Mouse (Mus musculus) limb, embryonic 12.5 days (tissue): Measurements from ENCODE around the gene Agpat2. TPM values are rescaled to one million over a fixed set of nuclear protein-coding genes. Genes with fewer than 3 reads are reported as not detected.

Source experiments
- ATAC-seq: fragments of 200-750 bp; cut with Nextera tagmentation; 2 replicates; pipeline ENCODE4 v1.8.0; 2017; ENCODE audit warnings: low read depth, moderate TSS enrichment; ENCODE audit not compliant: insufficient number of reproducible peaks, insufficient read depth, low FRiP score, low TSS enrichment
- H3K27ac ChIP-seq: fragments of 300-500 bp; sonication (generic); 2 replicates; pipeline ENCODE4 v1.5.1; 2016; ENCODE audit warnings: mild to moderate bottlenecking, moderate library complexity
- H3K27me3 ChIP-seq: fragments of 300-500 bp; sonication (generic); 2 replicates; pipeline ENCODE4 v1.6.1; 2016; ENCODE audit warnings: mild to moderate bottlenecking, moderate library complexity
- H3K36me3 ChIP-seq: fragments of 300-500 bp; sonication (generic); 2 replicates; pipeline ENCODE4 v1.6.1; 2016; ENCODE audit warnings: mild to moderate bottlenecking, moderate library complexity
- H3K4me1 ChIP-seq: fragments of 300-500 bp; sonication (generic); replicated peaks from 2 replicates; pipeline ENCODE4 v1.6.1; 2016
- H3K4me2 ChIP-seq: fragments of 300-500 bp; sonication (generic); 2 replicates; pipeline ENCODE4 v1.6.1; 2016; ENCODE audit warnings: mild to moderate bottlenecking, moderate library complexity
- H3K4me3 ChIP-seq: fragments of 300-500 bp; sonication (generic); replicated peaks from 2 replicates; pipeline ENCODE4 v1.5.1; 2016; ENCODE audit warnings: mild to moderate bottlenecking
- H3K9ac ChIP-seq: fragments of 300-500 bp; sonication (generic); replicated peaks from 2 replicates; pipeline ENCODE4 v1.6.1; 2016; ENCODE audit warnings: mild to moderate bottlenecking, moderate library complexity
- H3K9me3 ChIP-seq: fragments of 300-500 bp; sonication (generic); 2 replicates; pipeline ENCODE4 v1.6.1; 2016; ENCODE audit warnings: mild to moderate bottlenecking, moderate library complexity
- WGBS: fragments of 180-500 bp; shearing (Covaris S2); methylation state at CpG from one replicate; pipeline ENCODE4 v1.1.7; 2016; 5-methylcytosine and 5-hydroxymethylcytosine counted together
- polyA plus RNA-seq: library from polyadenylated mRNA; unstranded; fragments of >200 nt; fragmentation: Nextera tagmentation; extraction: Ambion mirVana; gene quantifications from 2 replicates; pipeline ENCODE4 v1.2.1, GENCODE M21; 2016

The Agpat2 gene
- polyA plus RNA-seq, 1 experiment from 2014 or later = 17.1 TPM

DNA sequence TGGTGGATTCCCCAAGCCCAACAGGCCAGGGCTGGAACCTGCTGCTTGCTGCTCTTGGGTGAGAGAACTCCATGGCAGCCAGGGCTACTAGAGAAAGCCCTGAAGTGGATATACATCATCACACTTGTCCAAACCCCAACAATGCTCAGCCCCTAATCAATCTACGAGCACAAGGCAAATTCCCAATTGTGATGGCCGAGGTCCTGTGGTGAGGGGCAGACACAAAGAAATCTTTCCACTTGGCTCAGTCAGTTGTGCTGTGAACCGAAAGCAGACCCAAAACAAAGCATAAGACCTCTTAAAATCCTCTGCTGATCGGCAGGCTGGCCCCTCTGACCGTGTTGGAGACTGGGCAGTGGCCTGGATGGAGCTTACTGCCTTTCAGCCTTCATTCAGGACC lies 29.4 kb downstream of the Agpat2 start:
- H3K4me1 ChIP-seq = peaks cover 11% of the 10 kb centered on the region
- H3K4me3 ChIP-seq = no peak overlapping the region
- no peak for ATAC-seq
- WGBS = 77% methylated on average over 5 of the region's 5 CpGs
- no peaks in the 10 kb centered on the region for H3K9me3 ChIP-seq
- H3K27ac ChIP-seq = no peak overlapping the region
- no peak overlapping the region for H3K9ac ChIP-seq
- H3K4me2 ChIP-seq = no peak overlapping the region
- 0 out of 2 replicates have a peak, but pooled peaks cover 4% of the 10 kb centered on the region for H3K27me3 ChIP-seq
- no peaks in the 10 kb centered on the region for H3K36me3 ChIP-seq

DNA sequence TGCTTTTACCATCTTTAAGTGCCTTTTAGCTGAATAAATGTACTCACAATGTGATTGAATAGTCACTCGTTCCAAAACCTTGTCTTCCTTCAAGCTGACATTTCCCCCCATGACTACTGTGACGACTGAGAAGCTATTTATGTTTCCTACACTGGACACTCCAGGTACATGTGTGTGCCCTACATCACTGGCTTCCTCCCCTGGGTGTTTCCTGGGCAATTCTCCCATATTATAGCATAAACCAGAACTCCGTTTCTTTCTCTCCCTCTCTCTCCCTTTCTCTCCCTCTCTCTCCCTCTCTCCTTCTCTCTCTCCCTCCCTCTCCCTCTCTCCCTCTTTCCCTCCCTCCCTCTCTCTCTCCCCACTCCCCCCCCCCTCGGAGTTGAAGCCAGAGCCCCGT lies 30.4 kb downstream of the Agpat2 start:
- Histone ChIP-seq H3K4me2 (no peak overlapping the region), H3K36me3 (no peaks in the 10 kb centered on the region), H3K9me3 (no peaks in the 10 kb centered on the region), H3K4me3 (no peak overlapping the region), H3K9ac (no peak overlapping the region), H3K27me3 (0 out of 2 replicates have a peak, but pooled peaks cover 4% of the 10 kb centered on the region), H3K27ac (no peak overlapping the region), H3K4me1 (peaks cover 11% of the 10 kb centered on the region)
- ATAC-seq = no peak
- 34% methylated on average over 5 of the region's 5 CpGs for WGBS

DNA sequence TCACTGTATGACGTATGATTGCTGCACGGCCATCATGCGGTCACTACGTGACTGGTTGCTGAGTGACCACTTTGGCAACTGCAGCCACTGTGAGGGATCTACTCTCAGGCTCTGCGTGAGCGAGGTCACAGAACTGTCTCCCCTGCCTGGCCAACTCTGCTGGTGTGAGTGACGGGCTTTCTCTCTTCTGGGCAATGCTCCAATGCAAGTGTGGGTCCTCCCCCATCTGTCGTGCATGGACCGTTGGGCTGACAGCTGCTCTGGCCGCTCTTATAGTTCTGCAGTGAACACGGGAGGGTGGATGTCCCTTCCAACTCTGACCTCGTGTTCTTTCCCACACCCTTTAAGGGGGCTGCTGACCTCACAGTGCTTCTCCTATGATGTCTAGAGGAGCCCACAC lies 30.8 kb downstream of the Agpat2 start:
- Histone ChIP-seq H3K36me3 (no peaks in the 10 kb centered on the region), H3K4me1 (peaks cover 8% of the 10 kb centered on the region), H3K4me2 (no peak overlapping the region), H3K9ac (no peak overlapping the region), H3K9me3 (no peaks in the 10 kb centered on the region), H3K4me3 (no peak overlapping the region), H3K27ac (no peak overlapping the region), H3K27me3 (0 out of 2 replicates have a peak, but pooled peaks cover 4% of the 10 kb centered on the region)
- WGBS = 80% methylated on average over 12 of the region's 12 CpGs
- no peak for ATAC-seq

DNA sequence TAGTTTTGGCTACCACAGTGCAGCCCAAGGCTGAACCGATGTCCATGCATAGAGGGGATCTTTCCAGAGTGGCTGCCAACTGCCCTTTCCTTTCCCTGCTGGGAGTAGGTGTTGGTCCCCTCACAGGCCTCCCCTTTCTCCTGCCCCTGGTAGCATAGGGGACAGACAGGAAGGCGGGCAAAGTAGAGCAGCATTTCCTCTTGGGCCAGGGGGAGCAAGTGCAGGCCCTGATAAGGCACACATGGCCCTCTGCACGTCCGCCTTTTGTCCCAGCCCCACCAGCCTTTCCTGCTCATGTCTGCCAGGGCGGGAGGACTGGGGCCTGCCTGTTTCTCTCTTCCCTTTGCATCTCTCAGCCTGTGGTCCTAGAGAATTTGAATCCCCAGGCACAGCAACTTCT lies 32.4 kb downstream of the Agpat2 start:
- H3K27me3 ChIP-seq = 0 out of 2 replicates have a peak, but pooled peaks cover 4% of the 10 kb centered on the region
- H3K4me1 ChIP-seq = no peaks in the 10 kb centered on the region
- 58% methylated on average over 5 of the region's 5 CpGs for WGBS
- no peak overlapping the region for H3K4me2 ChIP-seq
- H3K36me3 ChIP-seq = no peaks in the 10 kb centered on the region
- H3K4me3 ChIP-seq = no peak overlapping the region
- peak overlapping the region; percentile 53 for H3K27ac ChIP-seq
- H3K9me3 ChIP-seq = no peaks in the 10 kb centered on the region
- 0 out of 2 replicates have a peak overlapping the region, but pooled peaks have one; percentile 4 for H3K9ac ChIP-seq
- ATAC-seq = no peak

DNA sequence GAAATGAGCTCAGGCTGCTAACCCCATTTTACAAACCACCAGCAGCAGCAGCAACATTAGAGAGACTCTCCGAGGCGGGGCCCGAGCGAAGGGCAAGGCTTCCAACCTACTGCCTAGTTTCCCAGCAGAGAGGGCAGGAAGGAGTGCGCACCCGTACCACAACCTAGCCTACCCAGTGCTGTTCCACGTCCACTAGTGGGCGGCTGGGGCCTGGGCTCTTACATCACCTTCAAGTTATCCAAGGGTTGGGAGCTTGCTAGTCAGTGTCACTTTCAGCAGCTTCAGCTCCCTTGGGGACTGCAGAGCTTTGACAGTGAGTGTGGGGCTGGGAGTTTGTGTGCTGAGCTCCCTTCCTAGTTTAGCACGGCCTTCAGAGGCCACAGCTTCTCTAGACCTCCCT lies 32.8 kb downstream of the Agpat2 start:
- Histone ChIP-seq H3K4me1 (no peaks in the 10 kb centered on the region), H3K4me3 (no peak overlapping the region), H3K27ac (peak overlapping the region; percentile 53; the same call in 1 of the 2 replicates), H3K36me3 (no peaks in the 10 kb centered on the region), H3K9me3 (no peaks in the 10 kb centered on the region), H3K27me3 (0 out of 2 replicates have a peak, but pooled peaks cover 4% of the 10 kb centered on the region), H3K9ac (no peak overlapping the region), H3K4me2 (no peak overlapping the region)
- no peak for ATAC-seq
- WGBS = 81% methylated on average over 9 of the region's 9 CpGs

DNA sequence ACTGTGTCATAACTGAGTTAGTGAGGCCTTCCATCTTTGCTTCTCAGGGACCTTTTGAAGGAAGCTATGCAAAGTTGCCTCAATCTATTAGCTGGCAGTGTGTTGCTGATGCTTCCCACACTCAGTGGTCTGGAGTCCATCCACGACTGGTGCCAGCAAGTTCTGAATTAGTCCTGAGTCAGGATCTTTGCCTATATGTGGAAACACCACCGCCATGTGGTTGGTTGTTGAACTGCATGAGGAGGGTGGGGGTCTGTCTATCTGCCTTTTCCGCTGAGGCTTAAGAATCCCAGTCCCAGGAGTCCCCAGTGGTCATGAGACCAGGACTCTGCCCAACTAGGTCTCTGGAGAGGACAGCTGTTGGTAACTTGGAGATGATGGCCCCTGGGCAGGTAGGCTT lies 34.2 kb downstream of the Agpat2 start:
- Histone ChIP-seq H3K27ac (no peak overlapping the region), H3K27me3 (0 out of 2 replicates have a peak, but pooled peaks cover 4% of the 10 kb centered on the region), H3K4me1 (no peaks in the 10 kb centered on the region; the same call in 1 of the 2 replicates), H3K4me3 (no peak overlapping the region), H3K4me2 (no peak overlapping the region), H3K9ac (no peak overlapping the region), H3K36me3 (no peaks in the 10 kb centered on the region), H3K9me3 (no peaks in the 10 kb centered on the region)
- whole genome bisulfite sequencing = 2% methylated on average over 3 of the region's 3 CpGs
- ATAC-seq = no peak

DNA sequence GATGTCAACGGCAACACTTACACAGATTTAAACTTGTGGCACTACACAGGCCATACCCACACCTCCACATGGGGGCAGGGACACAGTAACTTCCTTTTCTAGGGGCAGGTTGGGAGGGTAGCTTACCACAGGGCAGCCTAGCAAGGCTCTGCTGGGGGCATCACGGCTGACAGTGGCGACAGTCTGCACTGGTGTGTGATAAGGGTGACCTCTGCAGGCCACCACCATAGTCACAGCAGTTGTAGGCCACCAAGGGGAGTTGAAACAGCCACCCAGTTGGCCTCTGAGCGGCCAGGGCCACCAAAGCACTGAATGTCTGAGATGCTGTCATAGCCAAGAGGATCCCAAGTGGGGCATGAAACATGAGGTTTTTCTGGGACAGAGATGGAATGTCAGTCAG lies 38.0 kb downstream of the Agpat2 start:
- no peak overlapping the region for H3K4me3 ChIP-seq
- no peak overlapping the region for H3K4me2 ChIP-seq
- peaks cover 5% of the 10 kb centered on the region for H3K4me1 ChIP-seq
- no peaks in the 10 kb centered on the region for H3K36me3 ChIP-seq
- no peaks in the 10 kb centered on the region for H3K9me3 ChIP-seq
- no peak for ATAC-seq
- H3K9ac ChIP-seq = no peak overlapping the region
- H3K27ac ChIP-seq = no peak overlapping the region
- 19% methylated on average over 4 of the region's 4 CpGs for WGBS
- H3K27me3 ChIP-seq = no peaks in the 10 kb centered on the region

DNA sequence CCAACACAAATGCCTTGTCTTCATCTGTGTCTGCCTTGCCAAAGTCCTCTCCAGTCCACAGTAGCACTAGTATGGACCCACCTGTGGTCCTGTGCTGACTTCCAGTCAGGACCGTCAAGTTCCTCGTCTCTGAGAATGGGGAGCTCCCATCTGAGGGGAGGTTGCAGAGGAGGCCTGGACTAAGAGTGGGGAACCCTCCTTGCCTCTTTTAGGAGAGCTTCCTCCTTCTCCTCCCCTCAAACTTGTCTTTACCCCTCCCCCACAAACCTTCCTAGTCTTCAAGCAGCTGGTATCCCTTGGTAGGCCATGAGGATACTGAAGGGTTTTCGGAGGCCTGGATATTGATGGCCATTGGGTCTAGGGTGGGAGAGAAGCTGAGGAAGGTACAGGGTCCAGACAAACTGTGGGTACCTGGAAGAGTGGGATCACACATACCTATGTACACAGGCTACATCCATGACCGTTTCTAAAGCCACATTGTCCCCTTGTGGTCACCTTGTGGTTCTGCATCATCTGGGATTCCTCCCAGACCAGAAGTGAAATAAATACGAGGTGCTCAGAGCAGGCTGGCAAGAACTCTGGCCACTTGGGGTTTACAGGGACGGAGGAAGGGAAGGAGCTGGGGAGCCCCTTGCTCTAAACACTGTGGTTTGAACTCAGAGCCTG lies 42.7 kb downstream of the Agpat2 start:
- Histone ChIP-seq H3K9ac (no peak overlapping the region), H3K4me2 (no peak overlapping the region), H3K9me3 (no peaks in the 10 kb centered on the region), H3K27ac (no peak overlapping the region), H3K36me3 (no peaks in the 10 kb centered on the region), H3K27me3 (no peaks in the 10 kb centered on the region), H3K4me3 (no peak overlapping the region), H3K4me1 (peaks cover 5% of the 10 kb centered on the region)
- 37% methylated on average over 6 of the region's 6 CpGs for WGBS
- peak; percentile 78; the same call in 1 of the 2 replicates for ATAC-seq

DNA sequence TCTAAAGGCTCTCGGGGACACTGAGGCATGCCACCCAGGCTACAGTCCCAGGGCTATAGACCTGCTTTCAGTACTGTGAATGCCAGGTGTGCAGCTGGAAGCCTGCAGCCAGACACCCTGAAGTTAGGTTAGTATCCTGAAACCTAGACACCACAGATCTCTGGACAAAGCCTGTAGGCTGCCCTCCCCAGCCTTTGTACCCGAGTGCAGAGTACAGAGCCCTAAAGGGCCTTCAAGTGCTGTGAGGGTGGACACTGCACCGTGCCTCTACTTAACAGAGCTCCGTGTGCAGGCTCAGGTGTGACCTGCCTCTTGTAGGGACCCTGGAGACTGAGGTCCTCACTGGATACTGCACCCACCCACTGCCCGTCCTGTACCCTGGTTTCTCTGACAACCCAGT lies 43.7 kb downstream of the Agpat2 start:
- 84% methylated on average over 5 of the region's 5 CpGs for WGBS
- no peak overlapping the region for H3K4me2 ChIP-seq
- no peak overlapping the region for H3K27ac ChIP-seq
- H3K9ac ChIP-seq = no peak overlapping the region
- H3K9me3 ChIP-seq = no peaks in the 10 kb centered on the region
- H3K4me1 ChIP-seq = peaks cover 5% of the 10 kb centered on the region; the same call in 1 of the 2 replicates
- no peak overlapping the region for H3K4me3 ChIP-seq
- H3K27me3 ChIP-seq = no peaks in the 10 kb centered on the region
- ATAC-seq = no peak
- H3K36me3 ChIP-seq = no peaks in the 10 kb centered on the region

DNA sequence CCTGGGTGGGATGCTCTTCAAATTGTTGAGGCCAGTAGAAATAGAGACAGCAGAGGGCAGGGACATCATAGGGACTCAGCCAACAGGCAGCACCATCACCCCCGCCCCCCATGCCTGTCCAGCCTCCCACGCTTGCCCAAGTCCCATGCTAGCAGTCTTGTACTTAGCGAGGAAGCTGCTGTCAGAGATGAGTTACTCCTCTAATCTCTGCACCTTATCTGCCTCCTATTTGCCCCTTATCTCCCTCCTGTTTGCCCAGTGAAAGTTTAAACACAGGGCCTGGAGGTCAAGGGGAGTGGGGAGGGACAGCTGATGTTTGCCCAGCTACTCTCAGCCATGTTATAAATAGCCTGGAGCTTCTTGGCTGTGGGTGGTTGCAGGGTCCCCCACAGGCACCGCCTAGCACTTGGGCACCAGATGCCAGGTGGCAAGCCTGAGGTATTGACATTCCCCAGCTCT lies 47.7 kb downstream of the Agpat2 start:
- no peak overlapping the region for H3K4me3 ChIP-seq
- 0 out of 2 replicates have a peak, but pooled peaks cover 2% of the 10 kb centered on the region for H3K4me1 ChIP-seq
- H3K27ac ChIP-seq = no peak overlapping the region
- no peak overlapping the region for H3K9ac ChIP-seq
- H3K4me2 ChIP-seq = no peak overlapping the region
- no peaks in the 10 kb centered on the region for H3K27me3 ChIP-seq
- no peaks in the 10 kb centered on the region for H3K36me3 ChIP-seq
- H3K9me3 ChIP-seq = no peaks in the 10 kb centered on the region
- no peak for ATAC-seq
- WGBS = 50% methylated on average over 4 of the region's 4 CpGs

DNA sequence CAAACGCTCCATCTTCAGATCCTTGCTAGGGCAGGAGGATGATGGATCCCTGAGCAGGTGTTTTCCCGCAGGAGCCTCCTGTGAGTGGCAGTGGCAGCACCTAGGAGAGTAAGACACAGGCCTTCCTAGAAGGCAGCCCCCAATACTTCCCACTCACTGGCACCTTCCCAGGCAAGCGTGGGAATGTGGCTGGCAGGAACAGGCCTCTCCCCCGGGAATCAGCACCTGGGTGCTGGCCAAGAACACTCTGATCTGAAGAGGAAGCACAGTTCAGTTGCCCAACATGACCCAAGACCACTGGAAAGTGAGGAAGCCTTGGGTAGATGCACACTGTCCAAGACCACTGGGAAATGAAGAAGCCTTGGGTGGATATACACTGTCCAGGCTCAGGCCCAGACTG lies 49.1 kb downstream of the Agpat2 start:
- WGBS = 82% methylated on average over 4 of the region's 4 CpGs
- Histone ChIP-seq H3K9ac (no peak overlapping the region), H3K4me2 (no peak overlapping the region), H3K36me3 (no peaks in the 10 kb centered on the region), H3K4me1 (no peaks in the 10 kb centered on the region), H3K4me3 (no peak overlapping the region), H3K9me3 (no peaks in the 10 kb centered on the region), H3K27me3 (no peaks in the 10 kb centered on the region), H3K27ac (no peak overlapping the region)
- ATAC-seq = no peak

DNA sequence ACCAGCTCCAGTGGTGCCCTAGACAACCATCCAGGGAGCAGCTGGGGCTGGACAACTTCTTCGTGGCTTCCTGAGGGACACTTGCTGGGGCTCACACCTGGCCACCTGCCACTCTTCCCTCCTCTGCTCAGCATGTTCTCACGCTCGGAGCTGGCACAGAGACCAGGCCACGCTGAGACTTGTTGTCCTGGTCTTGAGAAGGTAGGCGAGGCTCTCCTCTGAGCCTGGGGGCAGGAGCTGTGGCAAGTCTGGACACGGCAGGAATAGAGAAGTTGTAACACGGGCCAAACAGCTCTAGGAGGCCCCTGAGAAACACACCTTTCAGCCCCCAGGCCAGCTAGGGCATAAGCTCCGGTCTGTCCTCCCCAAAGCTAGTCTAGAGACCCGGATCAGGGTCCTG lies 50.3 kb downstream of the Agpat2 start:
- 69% methylated on average over 9 of the region's 9 CpGs for WGBS
- H3K9me3 ChIP-seq = no peaks in the 10 kb centered on the region
- no peak overlapping the region for H3K4me3 ChIP-seq
- no peak overlapping the region for H3K27ac ChIP-seq
- H3K4me2 ChIP-seq = no peak overlapping the region
- no peaks in the 10 kb centered on the region for H3K27me3 ChIP-seq
- no peaks in the 10 kb centered on the region for H3K4me1 ChIP-seq
- no peak for ATAC-seq
- no peak overlapping the region for H3K9ac ChIP-seq
- no peaks in the 10 kb centered on the region for H3K36me3 ChIP-seq
